Mouse (Mus musculus) CD4-positive, CD25-positive, alpha-beta regulatory T cell, adult 4 months (primary cell): ENCODE measurements around the gene Reg4. TPM values are rescaled to one million over a fixed set of nuclear protein-coding genes. Genes with fewer than 3 reads are reported as not detected.

Experiments
- ATAC-seq: one replicate; pipeline ENCODE4 v1.8.0; 2017
- polyA plus RNA-seq, 2 experiments: library from polyadenylated mRNA; unstranded; fragments of 100-300 nt; shearing (Covaris generic); gene quantifications; one replicate each; pipeline ENCODE4 v1.2.1; 2017

Reg4 gene
- not detected for polyA plus RNA-seq

GRCm38 (mm10) chr3:98221856-98222255 lies at the start of gene Reg4:
TSS of gene Reg4 (plus strand) at chr3:98222156.
- ATAC-seq = no peak

DNA sequence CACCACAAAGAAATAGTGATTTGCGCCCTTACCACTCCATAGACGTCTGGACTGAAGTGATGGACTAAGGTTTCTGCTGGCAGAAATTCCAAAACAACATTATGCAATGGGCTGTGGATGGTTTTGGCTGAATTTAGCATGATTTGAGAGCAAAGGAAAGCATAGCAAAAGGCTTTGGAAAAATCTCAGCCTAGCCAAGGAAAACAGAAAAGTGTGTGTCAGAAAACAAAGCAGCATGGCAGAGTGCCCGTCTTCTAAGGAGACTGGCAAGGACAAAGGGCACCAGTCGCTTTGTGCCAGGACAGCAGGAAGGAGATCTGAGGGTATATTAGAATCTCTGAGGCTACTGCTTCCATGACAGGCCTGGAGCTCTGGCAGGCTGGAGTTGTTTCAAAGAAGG lies 43.6 kb upstream of the Reg4 start:
- no peak for ATAC-seq

DNA sequence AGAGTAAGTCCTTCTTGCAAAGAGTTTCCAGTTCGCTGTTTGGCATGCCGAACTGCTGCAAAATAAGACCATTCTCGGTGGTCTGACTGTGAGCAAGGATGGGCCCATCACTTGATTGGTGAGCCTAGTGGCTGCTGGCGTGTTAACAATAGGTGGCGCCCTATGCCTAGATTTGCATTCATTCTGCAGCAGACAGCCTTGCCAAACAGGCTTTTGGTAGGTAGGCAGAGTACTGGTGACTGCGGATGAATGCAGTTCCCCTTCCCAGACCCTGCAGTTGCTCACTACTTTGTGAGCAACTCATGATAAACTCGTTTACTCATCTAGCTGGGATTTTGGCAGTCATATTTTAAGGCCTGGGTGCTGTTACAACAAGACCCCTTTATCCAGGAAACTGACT lies 41.2 kb upstream of the Reg4 start:
- no peak for ATAC-seq

DNA sequence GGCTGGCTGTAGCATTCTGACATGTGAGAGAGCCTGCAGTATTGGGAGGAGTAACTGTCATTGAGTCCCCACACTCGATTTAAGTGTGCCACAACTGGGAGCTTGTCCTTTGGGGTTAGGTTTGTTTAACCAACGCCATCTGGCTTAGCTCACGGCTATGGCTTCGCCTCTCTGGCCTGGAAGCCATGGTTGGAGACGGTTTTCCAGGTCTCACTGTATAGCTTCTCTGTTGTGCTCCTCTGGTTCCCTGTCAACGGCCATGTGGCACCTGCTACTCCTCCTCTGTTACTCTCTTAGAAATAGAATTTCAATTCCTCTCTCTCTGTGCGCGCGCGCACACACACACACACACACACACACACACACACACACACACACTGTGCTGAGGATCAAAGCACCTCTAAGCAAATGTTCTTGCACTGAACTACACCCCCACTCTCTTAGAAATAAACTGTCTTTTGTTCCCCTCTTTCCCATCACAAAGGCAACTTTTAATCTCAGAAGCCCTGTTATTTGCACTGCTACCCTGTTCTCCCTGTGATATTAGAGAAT lies 36.7 kb upstream of the Reg4 start:
- no peak for ATAC-seq

DNA sequence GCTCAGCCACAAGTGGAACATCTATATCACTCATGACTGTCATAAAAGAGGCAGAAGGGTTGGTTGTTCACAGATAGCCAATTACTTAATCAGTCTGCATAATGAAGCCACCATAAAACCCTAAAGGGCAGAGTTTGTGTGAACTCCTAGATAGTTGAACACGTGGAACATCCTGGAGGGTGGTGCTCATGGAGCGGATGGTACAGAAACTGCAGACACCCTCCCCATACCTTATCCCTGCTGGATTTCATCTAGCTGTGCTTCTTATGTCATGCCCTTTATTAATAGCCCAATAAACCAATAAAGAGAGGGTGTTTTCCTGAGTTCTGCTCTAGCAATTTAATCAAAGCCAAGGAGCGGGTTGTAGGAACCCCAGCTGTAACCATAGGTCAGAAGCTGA lies 34.2 kb upstream of the Reg4 start:
- ATAC-seq = no peak

GRCm38 (mm10) chr3:98197711-98198532 lies 24.0 kb upstream of the Reg4 start:
- no peak for ATAC-seq

DNA sequence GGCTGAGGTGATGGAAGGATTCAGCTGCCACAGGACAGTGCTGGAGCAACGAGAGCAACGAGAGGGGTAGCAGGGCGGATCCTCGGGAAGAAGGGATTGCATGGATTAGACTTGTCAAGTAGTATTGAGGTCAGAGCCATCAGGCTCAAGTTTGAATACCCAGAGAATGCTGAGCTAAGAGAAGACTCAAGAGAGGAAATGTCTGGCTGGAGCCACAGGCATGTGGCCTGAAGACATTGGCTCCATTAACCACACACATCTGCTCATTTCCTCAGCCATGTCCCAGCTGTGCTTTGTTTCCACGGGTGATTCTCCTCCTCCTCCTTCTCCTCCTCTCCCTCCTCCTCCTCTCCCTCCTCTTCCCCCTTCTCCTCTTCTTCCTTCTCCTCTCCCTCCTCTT lies 22.2 kb upstream of the Reg4 start:
- no peak for ATAC-seq

DNA sequence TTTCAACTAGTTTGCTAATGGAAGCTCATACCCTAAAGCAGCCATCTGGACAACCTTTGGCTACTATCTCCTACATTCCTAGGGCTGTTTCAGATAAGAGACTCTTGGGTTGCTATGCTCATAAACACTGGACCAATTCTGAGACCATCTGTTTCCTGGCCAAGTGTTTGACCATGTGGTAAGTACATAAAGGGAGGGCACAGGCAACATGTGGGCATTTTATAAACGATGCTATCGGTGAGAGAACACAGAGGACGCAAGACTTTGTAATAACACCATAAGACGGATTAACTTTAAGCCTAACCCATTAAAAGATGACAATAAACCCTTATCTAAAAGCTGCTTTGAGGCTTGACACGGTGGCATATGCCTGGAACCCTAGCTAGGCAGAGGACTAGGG lies 18.7 kb upstream of the Reg4 start:
- no peak for ATAC-seq

GRCm38 (mm10) chr3:98206977-98207376 lies 15.0 kb upstream of the Reg4 start:
- no peak for ATAC-seq

GRCm38 (mm10) chr3:98209161-98209560 lies 12.8 kb upstream of the Reg4 start:
- no peak for ATAC-seq

DNA sequence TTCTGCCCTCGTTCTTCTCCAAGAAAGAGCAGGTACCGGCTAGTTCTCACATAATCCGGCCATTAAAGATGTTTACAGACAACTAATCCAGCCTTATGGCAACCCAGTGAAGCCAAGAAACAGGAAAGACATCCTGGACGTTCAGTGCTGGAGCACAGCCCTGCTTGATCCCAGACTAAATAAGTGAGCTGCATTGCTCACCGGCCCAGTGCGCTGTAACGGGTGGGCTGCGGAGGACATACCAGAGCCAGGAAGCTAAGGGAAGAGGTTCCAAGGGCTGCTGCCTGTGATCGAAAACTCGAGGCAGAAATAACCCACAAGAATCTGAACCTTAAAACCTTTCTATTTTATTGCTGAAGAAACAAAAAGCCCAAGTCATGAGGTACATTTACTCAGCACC lies 11.1 kb upstream of the Reg4 start:
- ATAC-seq = no peak

DNA sequence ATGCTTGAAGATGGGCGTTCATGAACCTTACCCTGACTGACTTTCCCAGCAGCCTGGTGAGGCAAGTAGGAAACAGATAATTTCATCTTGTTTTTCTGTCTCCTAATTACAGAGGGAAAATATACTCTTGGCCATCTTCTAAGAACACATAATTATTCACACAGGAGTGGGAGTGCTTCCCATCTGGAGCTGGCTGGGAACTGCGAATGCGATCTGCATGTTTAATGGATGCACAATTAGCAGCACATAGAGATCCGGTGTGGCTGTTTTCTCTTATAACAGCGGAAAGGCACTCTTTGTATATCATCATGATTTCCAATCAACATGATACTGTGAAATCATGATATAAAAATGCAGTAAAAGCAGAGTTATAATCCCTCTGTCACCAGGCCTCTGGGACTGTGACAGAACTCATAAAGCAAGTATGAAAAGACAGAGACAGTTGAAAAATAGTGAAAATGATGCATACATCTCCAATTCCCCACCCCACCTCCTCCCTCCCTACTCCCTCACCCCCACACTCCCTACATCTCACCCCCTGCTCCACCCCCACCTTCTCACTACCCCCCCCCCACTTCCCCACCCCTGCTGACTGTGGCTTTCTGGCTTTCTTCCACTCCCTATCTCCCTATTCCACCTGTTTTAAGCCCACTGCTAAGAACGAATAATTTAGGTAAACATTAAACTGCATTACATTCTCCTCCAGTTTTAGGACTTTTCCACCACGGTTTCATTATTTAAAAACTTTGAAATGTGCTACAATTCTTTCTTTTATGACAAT lies 10.5 kb upstream of the Reg4 start:
- no peak for ATAC-seq

DNA sequence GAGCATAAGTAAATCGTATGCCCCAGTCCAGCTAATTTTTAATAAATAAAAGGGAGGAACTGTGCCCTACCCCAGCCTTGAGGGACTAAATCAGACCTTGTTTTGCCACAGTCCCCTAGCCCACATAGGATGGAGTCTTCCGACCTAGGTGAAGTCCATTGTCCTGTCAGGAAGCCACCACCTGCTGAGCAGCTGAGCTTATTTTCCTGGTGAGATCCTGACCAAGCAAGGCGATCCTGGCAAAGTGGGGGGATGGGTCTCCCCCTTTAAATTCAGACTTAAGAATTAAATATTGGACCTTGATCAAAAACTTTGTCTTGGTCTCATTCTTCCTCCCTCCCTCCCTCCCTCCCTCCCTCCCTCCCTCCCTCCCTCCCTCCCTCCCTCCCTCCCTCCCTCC lies 5.7 kb upstream of the Reg4 start:
- ATAC-seq = no peak

DNA sequence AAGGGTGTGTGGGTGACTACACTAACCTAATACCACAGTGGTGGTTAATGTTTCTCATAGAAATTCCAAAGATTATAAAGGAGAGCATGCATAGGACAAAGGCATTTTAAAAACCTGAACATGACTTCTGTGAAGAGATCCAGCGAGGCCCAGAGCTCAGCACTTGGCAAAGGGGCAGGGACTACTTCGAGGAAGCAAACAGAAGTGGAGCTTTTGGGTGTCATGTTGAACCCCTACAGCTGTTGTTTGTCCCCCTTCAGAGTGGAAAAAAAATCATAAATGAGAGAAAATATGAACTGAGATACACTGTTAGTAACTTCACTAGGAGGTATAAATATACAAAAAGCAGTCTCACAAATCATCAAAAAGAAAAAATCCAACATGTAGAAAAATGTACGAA lies 1.3 kb downstream of the Reg4 start:
- no peak for ATAC-seq

- no peak for ATAC-seq
Observed at GRCm38 (mm10) chr3:98223783-98224580, 2.0 kb downstream of the Reg4 start.

GRCm38 (mm10) chr3:98224975-98225374 lies 3.0 kb downstream of the Reg4 start:
- no peak for ATAC-seq

- ATAC-seq = no peak
Observed at GRCm38 (mm10) chr3:98225746-98226145, 3.8 kb downstream of the Reg4 start.

DNA sequence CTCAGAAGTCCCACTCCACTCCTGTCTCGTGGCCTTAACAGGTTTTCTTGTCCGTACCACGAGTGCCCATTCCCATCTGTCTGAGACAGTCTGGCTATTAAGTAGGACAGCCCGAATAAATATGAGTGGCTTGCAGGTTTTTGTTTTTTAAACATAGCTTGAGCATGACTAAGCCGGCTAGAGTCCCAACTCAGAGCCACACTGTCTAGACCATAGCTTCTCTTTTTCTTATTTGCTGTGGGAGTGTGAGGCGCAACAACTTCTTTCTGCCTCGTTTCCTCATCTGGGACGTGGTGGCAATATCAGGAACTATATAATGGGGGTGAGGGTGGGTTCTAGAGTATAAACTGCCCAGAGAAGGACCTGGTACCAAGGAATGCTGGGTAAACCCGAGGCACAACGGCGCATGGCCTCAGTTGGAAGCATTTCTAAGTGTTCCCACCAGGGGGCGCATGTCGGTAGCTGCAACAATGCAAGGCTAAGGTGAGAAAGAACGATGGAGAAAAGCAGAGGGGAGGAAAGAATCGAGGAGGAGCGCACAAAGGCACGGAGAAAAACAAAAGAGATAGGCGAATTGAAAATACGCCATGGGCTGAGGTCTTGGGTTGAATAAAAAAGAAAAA lies 5.1 kb downstream of the Reg4 start:
- ATAC-seq = peak; percentile 45

- ATAC-seq = no peak
Observed at GRCm38 (mm10) chr3:98227763-98228162, 5.8 kb downstream of the Reg4 start.

DNA sequence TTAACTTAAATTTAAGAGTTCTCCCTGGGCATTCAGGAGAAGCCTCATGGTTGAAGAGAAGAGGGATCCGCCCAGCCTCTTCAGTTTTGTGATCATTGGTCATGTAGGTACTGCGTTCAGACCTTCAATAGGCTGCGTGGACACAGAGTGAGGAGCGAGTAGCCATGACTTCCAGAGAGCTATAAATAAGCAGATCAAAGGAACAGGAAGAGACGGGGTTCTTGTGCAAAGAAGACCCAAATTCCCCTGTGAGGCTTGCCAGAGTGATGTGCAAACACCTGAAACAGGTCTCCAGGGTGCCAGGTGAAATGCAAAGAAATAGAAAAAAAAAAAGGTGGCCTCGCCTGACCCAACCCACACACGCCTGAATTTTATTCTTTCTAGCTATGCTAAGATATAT lies 8.0 kb downstream of the Reg4 start:
- ATAC-seq = no peak

- ATAC-seq = no peak
Observed at GRCm38 (mm10) chr3:98233504-98233903, 11.5 kb downstream of the Reg4 start.

- no peak for ATAC-seq
Observed at GRCm38 (mm10) chr3:98236266-98236665, 14.3 kb downstream of the Reg4 start.
